Mouse (Mus musculus): Measurements from ENCODE around the gene Dgkz. TPM values are rescaled to one million over a fixed set of nuclear protein-coding genes. Genes with fewer than 3 reads are reported as not detected.

The Dgkz gene
- polyA plus RNA-seq, 1 experiment from 2014 or later = 47.9 TPM

- H3K4me3 ChIP-seq (ENCODE audit: low read depth, low read length) = no peak overlapping the region
- no peak for ATAC-seq (ENCODE audit: insufficient number of reproducible peaks, insufficient read depth, low FRiP score, low read depth)
- peak overlapping the region; percentile 27; the same call in 1 of the 2 replicates for H3K4me2 ChIP-seq (replicated peaks; ENCODE audit: low read depth, low read length)
- WGBS = 34% methylated on average over 9 of the region's 9 CpGs
- H3K4me1 ChIP-seq (ENCODE audit: control insufficient read depth, insufficient read depth, low read length) = peaks cover 18% of the 10 kb centered on the region
- peak overlapping the region; percentile 83; the same call in 1 of the 2 replicates for H3K27ac ChIP-seq (ENCODE audit: low read length)
- no peak overlapping the region for H3K9ac ChIP-seq (replicated peaks; ENCODE audit: low read depth, low read length)
- peaks cover 16% of the 10 kb centered on the region for H3K36me3 ChIP-seq (ENCODE audit: control insufficient read depth, insufficient read depth, low read length)
- H3K27me3 ChIP-seq (ENCODE audit: control insufficient read depth, insufficient read depth, low read length) = no peaks in the 10 kb centered on the region
- no peaks in the 10 kb centered on the region for H3K9me3 ChIP-seq (ENCODE audit: control insufficient read depth, low read depth, low read length)
Observed at GRCm38 (mm10) chr2:91984906-91985525, 9.4 kb upstream of the Dgkz start.

DNA sequence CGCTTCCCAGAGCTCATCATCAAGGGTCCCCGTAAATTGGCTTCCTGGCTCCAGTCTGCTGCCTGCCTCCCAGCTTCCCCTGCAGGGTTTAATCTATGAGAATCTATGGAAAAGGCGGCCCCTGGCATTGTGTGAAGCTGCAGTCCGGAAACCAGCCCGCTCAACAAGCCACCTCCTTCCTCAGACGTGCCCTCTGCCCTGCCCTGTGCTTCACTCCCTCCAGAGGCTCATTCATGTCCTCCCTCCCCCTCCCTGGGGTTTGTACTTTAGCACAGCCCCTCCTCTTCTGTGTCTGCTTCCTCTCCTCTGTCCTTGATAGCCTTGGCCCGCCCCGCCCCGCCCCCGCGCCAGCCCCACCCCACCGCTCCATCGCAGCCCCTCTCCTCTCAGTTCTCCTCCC lies 8.8 kb upstream of the Dgkz start:
- peak; percentile 92 for ATAC-seq (ENCODE audit: insufficient number of reproducible peaks, insufficient read depth, low FRiP score, low read depth)
- no peaks in the 10 kb centered on the region for H3K9me3 ChIP-seq (ENCODE audit: control insufficient read depth, low read depth, low read length)
- H3K4me1 ChIP-seq (ENCODE audit: control insufficient read depth, insufficient read depth, low read length) = peaks cover 19% of the 10 kb centered on the region
- no peak overlapping the region for H3K4me3 ChIP-seq (ENCODE audit: low read depth, low read length)
- H3K27ac ChIP-seq (ENCODE audit: low read length) = peak overlapping the region; percentile 83; the same call in 1 of the 2 replicates
- peak overlapping the region; percentile 27 for H3K4me2 ChIP-seq (replicated peaks; ENCODE audit: low read depth, low read length)
- 4% methylated on average over 12 of the region's 13 CpGs for WGBS
- no peaks in the 10 kb centered on the region for H3K27me3 ChIP-seq (ENCODE audit: control insufficient read depth, insufficient read depth, low read length)
- no peak overlapping the region for H3K9ac ChIP-seq (replicated peaks; ENCODE audit: low read depth, low read length)
- peaks cover 11% of the 10 kb centered on the region for H3K36me3 ChIP-seq (ENCODE audit: control insufficient read depth, insufficient read depth, low read length)

DNA sequence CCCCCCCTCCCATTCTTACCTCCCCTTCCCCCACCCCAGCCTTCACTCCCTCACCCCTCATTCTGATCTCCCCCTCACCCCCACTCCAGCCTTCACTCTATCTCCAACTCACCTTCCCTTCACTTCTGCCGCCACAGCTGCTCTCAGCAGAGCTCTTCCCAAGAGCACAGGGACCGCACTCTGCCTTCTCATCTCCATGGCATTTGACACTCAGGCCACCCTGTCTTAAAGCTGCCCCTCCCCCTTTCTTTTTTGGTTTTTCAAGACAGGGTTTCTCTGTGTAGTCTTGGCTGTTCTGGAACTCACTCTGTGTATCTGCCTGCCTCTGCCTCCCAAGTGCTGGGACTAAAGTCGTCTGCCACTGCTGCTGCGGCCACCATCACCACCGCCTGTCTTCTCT lies 5.2 kb upstream of the Dgkz start:
- H3K27ac ChIP-seq (ENCODE audit: low read length) = no peak overlapping the region
- H3K27me3 ChIP-seq (ENCODE audit: control insufficient read depth, insufficient read depth, low read length) = peaks cover 3% of the 10 kb centered on the region; the same call in 1 of the 2 replicates
- no peaks in the 10 kb centered on the region for H3K9me3 ChIP-seq (ENCODE audit: control insufficient read depth, low read depth, low read length)
- peaks cover 8% of the 10 kb centered on the region for H3K36me3 ChIP-seq (ENCODE audit: control insufficient read depth, insufficient read depth, low read length)
- H3K4me2 ChIP-seq (replicated peaks; ENCODE audit: low read depth, low read length) = no peak overlapping the region
- no peak overlapping the region for H3K4me3 ChIP-seq (ENCODE audit: low read depth, low read length)
- peaks cover 30% of the 10 kb centered on the region for H3K4me1 ChIP-seq (ENCODE audit: control insufficient read depth, insufficient read depth, low read length)
- H3K9ac ChIP-seq (replicated peaks; ENCODE audit: low read depth, low read length) = no peak overlapping the region
- ATAC-seq (ENCODE audit: insufficient number of reproducible peaks, insufficient read depth, low FRiP score, low read depth) = no peak
- WGBS = 48% methylated on average over 5 of the region's 5 CpGs

DNA sequence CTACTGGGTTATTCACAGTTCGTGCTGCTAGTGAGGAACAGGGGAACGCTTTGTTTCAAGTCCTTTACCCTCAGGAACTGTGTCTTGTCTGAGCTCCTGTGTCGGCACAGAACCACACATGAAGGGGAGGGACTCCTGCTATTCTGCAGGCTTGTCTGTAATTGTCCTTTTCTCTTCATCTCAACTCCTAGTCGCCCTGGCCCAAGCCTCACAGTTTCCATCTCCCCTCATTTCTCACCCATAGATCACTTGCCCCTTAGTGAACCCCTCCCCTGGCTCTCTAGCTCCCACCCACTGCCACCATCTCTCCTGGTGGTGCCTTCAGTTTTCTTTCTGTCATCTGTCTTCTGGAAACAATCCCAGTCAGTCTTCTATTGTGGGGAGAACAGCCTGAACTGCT lies 4.6 kb upstream of the Dgkz start:
- H3K9ac ChIP-seq (replicated peaks; ENCODE audit: low read depth, low read length) = no peak overlapping the region
- H3K4me2 ChIP-seq (replicated peaks; ENCODE audit: low read depth, low read length) = no peak overlapping the region
- peaks cover 8% of the 10 kb centered on the region for H3K36me3 ChIP-seq (ENCODE audit: control insufficient read depth, insufficient read depth, low read length)
- peaks cover 3% of the 10 kb centered on the region; the same call in 1 of the 2 replicates for H3K27me3 ChIP-seq (ENCODE audit: control insufficient read depth, insufficient read depth, low read length)
- no peak overlapping the region; the same call in 1 of the 2 replicates for H3K27ac ChIP-seq (ENCODE audit: low read length)
- peaks cover 29% of the 10 kb centered on the region for H3K4me1 ChIP-seq (ENCODE audit: control insufficient read depth, insufficient read depth, low read length)
- 21% methylated on average over 4 of the region's 4 CpGs for WGBS
- no peak overlapping the region for H3K4me3 ChIP-seq (ENCODE audit: low read depth, low read length)
- H3K9me3 ChIP-seq (ENCODE audit: control insufficient read depth, low read depth, low read length) = no peaks in the 10 kb centered on the region
- ATAC-seq (ENCODE audit: insufficient number of reproducible peaks, insufficient read depth, low FRiP score, low read depth) = no peak

GRCm38 (mm10) chr2:91978547-91978946 lies 2.9 kb upstream of the Dgkz start:
- no peaks in the 10 kb centered on the region for H3K9me3 ChIP-seq (ENCODE audit: control insufficient read depth, low read depth, low read length)
- H3K27ac ChIP-seq (ENCODE audit: low read length) = peak overlapping the region; percentile 7; the same call in 1 of the 2 replicates
- H3K36me3 ChIP-seq (ENCODE audit: control insufficient read depth, insufficient read depth, low read length) = peaks cover 8% of the 10 kb centered on the region
- WGBS = 17% methylated on average over 2 of the region's 2 CpGs
- H3K27me3 ChIP-seq (ENCODE audit: control insufficient read depth, insufficient read depth, low read length) = peaks cover 11% of the 10 kb centered on the region; the same call in 1 of the 2 replicates
- H3K4me3 ChIP-seq (ENCODE audit: low read depth, low read length) = no peak overlapping the region
- H3K4me2 ChIP-seq (replicated peaks; ENCODE audit: low read depth, low read length) = no peak overlapping the region
- H3K4me1 ChIP-seq (ENCODE audit: control insufficient read depth, insufficient read depth, low read length) = peaks cover 20% of the 10 kb centered on the region
- H3K9ac ChIP-seq (replicated peaks; ENCODE audit: low read depth, low read length) = no peak overlapping the region
- peak; percentile 34; the same call in 1 of the 2 replicates for ATAC-seq (ENCODE audit: insufficient number of reproducible peaks, insufficient read depth, low FRiP score, low read depth)

GRCm38 (mm10) chr2:91977960-91978359 lies 2.3 kb upstream of the Dgkz start:
- WGBS = 76% methylated on average over 4 of the region's 4 CpGs
- H3K9ac ChIP-seq (replicated peaks; ENCODE audit: low read depth, low read length) = no peak overlapping the region
- H3K36me3 ChIP-seq (ENCODE audit: control insufficient read depth, insufficient read depth, low read length) = peaks cover 2% of the 10 kb centered on the region
- H3K27me3 ChIP-seq (ENCODE audit: control insufficient read depth, insufficient read depth, low read length) = peaks cover 11% of the 10 kb centered on the region; the same call in 1 of the 2 replicates
- no peaks in the 10 kb centered on the region for H3K9me3 ChIP-seq (ENCODE audit: control insufficient read depth, low read depth, low read length)
- H3K4me3 ChIP-seq (ENCODE audit: low read depth, low read length) = no peak overlapping the region
- no peak overlapping the region for H3K4me2 ChIP-seq (replicated peaks; ENCODE audit: low read depth, low read length)
- H3K4me1 ChIP-seq (ENCODE audit: control insufficient read depth, insufficient read depth, low read length) = peaks cover 20% of the 10 kb centered on the region
- 0 out of 2 replicates have a peak overlapping the region, but pooled peaks have one; percentile 7 for H3K27ac ChIP-seq (ENCODE audit: low read length)
- ATAC-seq (ENCODE audit: insufficient number of reproducible peaks, insufficient read depth, low FRiP score, low read depth) = no peak

- H3K4me1 ChIP-seq (ENCODE audit: control insufficient read depth, insufficient read depth, low read length) = peaks cover 19% of the 10 kb centered on the region
Observed at GRCm38 (mm10) chr2:91973416-91974135, 2.1 kb downstream of the Dgkz start.

DNA sequence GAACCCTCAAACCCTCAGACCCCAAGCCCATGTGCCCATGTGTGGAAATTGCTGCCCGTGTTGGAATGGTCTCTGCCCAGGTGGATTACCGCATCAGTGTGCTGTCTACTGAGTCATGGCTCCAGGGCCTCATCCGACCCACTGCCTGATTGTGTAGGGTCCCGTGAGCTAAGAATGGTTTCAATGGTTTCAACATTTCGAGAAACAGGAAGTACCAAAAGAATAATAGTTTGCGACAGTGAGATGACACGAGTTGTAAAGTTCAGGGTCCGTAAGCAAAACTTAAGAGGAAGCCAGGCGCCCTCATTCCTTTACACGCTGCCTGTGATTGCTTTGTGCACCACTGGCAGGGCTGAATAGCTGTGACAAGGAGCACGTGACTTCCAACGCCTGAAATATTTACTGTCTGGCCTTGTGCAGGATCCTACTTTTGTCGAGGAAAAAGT lies 3.5 kb downstream of the Dgkz start:
- ATAC-seq (ENCODE audit: insufficient number of reproducible peaks, insufficient read depth, low FRiP score, low read depth) = no peak
- H3K4me3 ChIP-seq (ENCODE audit: low read depth, low read length) = no peak overlapping the region
- WGBS = 33% methylated on average over 13 of the region's 13 CpGs
- H3K9me3 ChIP-seq (ENCODE audit: control insufficient read depth, low read depth, low read length) = no peaks in the 10 kb centered on the region
- peaks cover 10% of the 10 kb centered on the region for H3K4me1 ChIP-seq (ENCODE audit: control insufficient read depth, insufficient read depth, low read length)
- H3K4me2 ChIP-seq (replicated peaks; ENCODE audit: low read depth, low read length) = peak overlapping the region; percentile 10
- H3K27me3 ChIP-seq (ENCODE audit: control insufficient read depth, insufficient read depth, low read length) = peaks cover 11% of the 10 kb centered on the region; the same call in 1 of the 2 replicates
- H3K36me3 ChIP-seq (ENCODE audit: control insufficient read depth, insufficient read depth, low read length) = no peaks in the 10 kb centered on the region
- no peak overlapping the region for H3K9ac ChIP-seq (replicated peaks; ENCODE audit: low read depth, low read length)
- H3K27ac ChIP-seq (ENCODE audit: low read length) = peak overlapping the region; percentile 30; the same call in 1 of the 2 replicates

More at GRCm38 (mm10) chr2:91973416-91974135, 2.1 kb downstream of the Dgkz start:
- Histone ChIP-seq H3K36me3 (ENCODE audit: control insufficient read depth, insufficient read depth, low read length) (no peaks in the 10 kb centered on the region), H3K27ac (ENCODE audit: low read length) (no peak overlapping the region), H3K4me2 (replicated peaks; ENCODE audit: low read depth, low read length) (no peak overlapping the region), H3K4me3 (ENCODE audit: low read depth, low read length) (no peak overlapping the region), H3K9ac (replicated peaks; ENCODE audit: low read depth, low read length) (no peak overlapping the region), H3K9me3 (ENCODE audit: control insufficient read depth, low read depth, low read length) (no peaks in the 10 kb centered on the region), H3K27me3 (ENCODE audit: control insufficient read depth, insufficient read depth, low read length) (peaks cover 11% of the 10 kb centered on the region; the same call in 1 of the 2 replicates)
- no peak for ATAC-seq (ENCODE audit: insufficient number of reproducible peaks, insufficient read depth, low FRiP score, low read depth)
- WGBS = 50% methylated on average over 7 of the region's 7 CpGs

Data from stomach, embryonic 14.5 days (tissue).